Mouse (Mus musculus): ENCODE data around the gene Dirc2. TPM values are rescaled to one million over a fixed set of nuclear protein-coding genes. Genes with fewer than 3 reads are reported as not detected.

The Dirc2 gene
- polyA plus RNA-seq, 1 experiment from 2014 or later: 10.0 TPM

DNA sequence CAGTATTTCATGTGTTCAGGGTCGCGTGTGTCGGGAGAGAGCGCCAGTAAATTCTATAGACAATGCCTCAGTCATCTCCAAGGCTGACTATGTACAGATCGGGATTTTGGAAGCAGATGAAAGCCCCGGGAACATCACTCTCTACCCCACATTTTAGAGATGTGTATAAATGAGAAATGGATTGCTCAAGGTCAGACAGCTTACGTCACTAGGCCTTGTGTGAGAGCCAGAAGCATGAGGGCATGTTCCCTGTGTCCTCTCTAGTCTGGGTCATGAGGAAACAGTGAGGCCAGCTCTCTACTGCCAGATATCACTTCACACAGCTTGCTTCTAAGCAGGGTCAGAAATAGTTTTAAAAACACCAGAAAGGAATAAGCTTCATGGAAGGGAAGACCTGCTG lies 77.5 kb downstream of the Dirc2 start:
- Histone ChIP-seq H3K4me1 (replicated peaks; ENCODE audit: control insufficient read depth, insufficient read depth, low read length) (no peaks in the 10 kb centered on the region), H3K9ac (ENCODE audit: low read length) (no peak overlapping the region), H3K4me3 (ENCODE audit: low read length) (no peak overlapping the region), H3K27me3 (ENCODE audit: control insufficient read depth, insufficient read depth, low read depth, low read length) (no peaks in the 10 kb centered on the region), H3K4me2 (ENCODE audit: low read depth, low read length) (no peak overlapping the region), H3K27ac (ENCODE audit: low read length) (no peak overlapping the region), H3K36me3 (ENCODE audit: control insufficient read depth, insufficient read depth, low read length) (no peaks in the 10 kb centered on the region), H3K9me3 (ENCODE audit: control insufficient read depth, low read length) (no peaks in the 10 kb centered on the region)
- WGBS: 76% methylated on average over 7 of the region's 7 CpGs
- no peak; the same call in 1 of the 2 replicates for ATAC-seq (ENCODE audit: low read depth)

DNA sequence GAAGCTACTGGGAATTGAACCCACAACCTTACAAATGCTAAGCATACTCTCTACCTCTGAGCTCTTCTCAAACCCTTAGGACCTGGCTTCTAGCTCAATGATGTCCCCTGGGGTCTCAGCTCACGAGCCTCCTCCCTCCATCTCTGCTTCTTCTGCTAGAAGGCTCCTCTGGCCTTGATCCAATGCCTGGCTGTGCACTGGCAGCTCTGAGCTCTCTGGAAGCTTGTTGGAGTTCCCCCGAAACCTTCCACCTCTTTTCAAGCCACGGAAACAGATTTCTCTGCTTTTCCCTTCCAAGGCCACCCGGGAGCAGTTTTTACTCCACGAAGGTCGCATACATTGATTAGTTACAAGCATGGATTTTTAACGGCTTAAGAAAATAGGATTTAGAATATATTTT lies 82.7 kb downstream of the Dirc2 start:
- Histone ChIP-seq H3K4me1 (replicated peaks; ENCODE audit: control insufficient read depth, insufficient read depth, low read length) (no peaks in the 10 kb centered on the region), H3K27ac (ENCODE audit: low read length) (no peak overlapping the region), H3K9ac (ENCODE audit: low read length) (no peak overlapping the region), H3K9me3 (ENCODE audit: control insufficient read depth, low read length) (no peaks in the 10 kb centered on the region), H3K4me2 (ENCODE audit: low read depth, low read length) (no peak overlapping the region), H3K36me3 (ENCODE audit: control insufficient read depth, insufficient read depth, low read length) (no peaks in the 10 kb centered on the region), H3K27me3 (ENCODE audit: control insufficient read depth, insufficient read depth, low read depth, low read length) (no peaks in the 10 kb centered on the region), H3K4me3 (ENCODE audit: low read length) (no peak overlapping the region)
- ATAC-seq (ENCODE audit: low read depth): no peak
- WGBS: 74% methylated on average over 7 of the region's 7 CpGs

DNA sequence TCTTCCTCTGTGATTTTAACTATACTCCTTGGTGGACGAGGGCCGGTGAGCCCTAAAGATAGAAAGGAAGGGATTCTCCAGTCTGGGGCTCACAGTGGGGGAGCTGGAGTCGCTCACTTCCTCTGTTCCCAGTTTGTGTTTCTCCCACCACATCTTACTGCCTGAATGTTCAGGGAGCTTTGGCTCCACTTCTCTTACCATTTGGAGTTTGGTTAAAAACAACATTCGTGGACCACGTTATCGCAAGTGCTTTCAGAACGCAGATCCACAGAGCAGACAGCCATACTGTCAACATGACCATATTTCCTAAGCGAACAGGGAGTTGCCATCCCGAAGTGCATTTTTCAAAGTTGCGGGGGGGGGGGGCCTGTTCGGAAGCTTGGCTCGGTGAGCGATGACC lies 84.1 kb downstream of the Dirc2 start:
- ATAC-seq (ENCODE audit: low read depth): no peak
- H3K4me2 ChIP-seq (ENCODE audit: low read depth, low read length): no peak overlapping the region
- H3K9me3 ChIP-seq (ENCODE audit: control insufficient read depth, low read length): no peaks in the 10 kb centered on the region
- WGBS: 64% methylated on average over 13 of the region's 13 CpGs
- no peaks in the 10 kb centered on the region for H3K27me3 ChIP-seq (ENCODE audit: control insufficient read depth, insufficient read depth, low read depth, low read length)
- no peaks in the 10 kb centered on the region for H3K4me1 ChIP-seq (replicated peaks; ENCODE audit: control insufficient read depth, insufficient read depth, low read length)
- no peak overlapping the region for H3K27ac ChIP-seq (ENCODE audit: low read length)
- H3K9ac ChIP-seq (ENCODE audit: low read length): no peak overlapping the region
- no peaks in the 10 kb centered on the region for H3K36me3 ChIP-seq (ENCODE audit: control insufficient read depth, insufficient read depth, low read length)
- H3K4me3 ChIP-seq (ENCODE audit: low read length): no peak overlapping the region

DNA sequence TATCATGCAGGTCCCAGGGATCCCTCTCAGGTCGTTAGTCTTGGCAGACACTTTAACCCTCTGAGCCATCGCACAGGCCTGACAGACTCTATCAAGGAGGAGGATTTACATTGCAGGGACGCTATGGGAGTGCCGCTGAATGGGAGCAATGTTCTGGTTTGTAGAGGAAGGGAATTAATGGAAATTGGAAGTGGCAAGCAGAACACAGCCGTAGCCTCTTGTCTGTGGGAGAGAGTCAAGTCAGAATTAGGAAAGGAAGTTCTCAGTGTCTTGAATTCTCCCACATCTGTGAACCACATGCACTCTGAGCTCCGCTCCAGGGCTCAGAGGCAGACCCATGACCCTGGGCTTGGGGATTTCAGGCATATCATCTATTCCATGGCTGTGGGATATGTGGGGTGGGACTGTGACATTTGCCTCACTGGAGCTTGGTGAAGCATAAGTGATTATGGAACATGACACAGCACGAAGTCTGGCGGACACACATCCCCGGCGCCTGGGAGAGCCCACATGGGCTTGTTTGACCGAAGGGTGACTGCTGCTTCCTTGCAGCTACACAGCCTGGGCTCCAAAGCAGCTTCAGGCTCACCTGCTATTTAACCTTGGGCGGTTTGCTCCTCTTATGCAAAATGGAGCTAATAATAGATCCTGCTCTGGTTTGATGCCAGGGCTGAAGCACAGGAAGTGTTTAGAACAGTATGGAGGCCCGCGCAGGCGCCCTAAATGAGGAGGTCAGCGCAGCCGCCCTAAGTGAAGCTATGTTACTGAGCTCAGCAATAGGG lies 87.6 kb downstream of the Dirc2 start:
- H3K27ac ChIP-seq (ENCODE audit: low read length): no peak overlapping the region
- no peak overlapping the region for H3K4me2 ChIP-seq (ENCODE audit: low read depth, low read length)
- no peak overlapping the region for H3K4me3 ChIP-seq (ENCODE audit: low read length)
- no peak for ATAC-seq (ENCODE audit: low read depth)
- no peaks in the 10 kb centered on the region for H3K9me3 ChIP-seq (ENCODE audit: control insufficient read depth, low read length)
- H3K4me1 ChIP-seq (replicated peaks; ENCODE audit: control insufficient read depth, insufficient read depth, low read length): no peaks in the 10 kb centered on the region
- H3K9ac ChIP-seq (ENCODE audit: low read length): no peak overlapping the region
- no peaks in the 10 kb centered on the region for H3K27me3 ChIP-seq (ENCODE audit: control insufficient read depth, insufficient read depth, low read depth, low read length)
- 58% methylated on average over 17 of the region's 17 CpGs for WGBS
- H3K36me3 ChIP-seq (ENCODE audit: control insufficient read depth, insufficient read depth, low read length): no peaks in the 10 kb centered on the region

DNA sequence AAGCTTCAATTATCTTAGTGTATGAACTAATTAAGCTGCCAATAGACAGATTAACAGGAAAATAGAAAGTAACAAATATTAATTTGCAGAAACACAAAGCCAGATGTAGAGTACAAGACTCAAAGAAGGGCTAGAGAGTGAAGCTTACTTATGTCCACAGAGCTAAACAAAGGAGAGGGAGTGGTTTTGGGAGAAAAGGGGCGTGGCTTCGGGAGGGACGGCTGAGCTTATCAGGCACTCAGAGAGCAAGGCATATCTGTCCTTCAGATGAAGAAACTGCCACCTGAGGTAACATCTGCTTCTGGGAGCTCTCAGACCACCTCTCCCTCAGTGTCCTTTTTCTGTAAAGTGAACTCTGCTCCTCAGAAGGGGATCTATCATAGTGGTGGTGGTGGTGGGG lies 90.7 kb downstream of the Dirc2 start:
- Histone ChIP-seq H3K4me1 (replicated peaks; ENCODE audit: control insufficient read depth, insufficient read depth, low read length) (no peaks in the 10 kb centered on the region), H3K27me3 (ENCODE audit: control insufficient read depth, insufficient read depth, low read depth, low read length) (no peaks in the 10 kb centered on the region), H3K4me3 (ENCODE audit: low read length) (no peak overlapping the region), H3K27ac (ENCODE audit: low read length) (no peak overlapping the region), H3K4me2 (ENCODE audit: low read depth, low read length) (no peak overlapping the region), H3K9ac (ENCODE audit: low read length) (no peak overlapping the region), H3K9me3 (ENCODE audit: control insufficient read depth, low read length) (no peaks in the 10 kb centered on the region), H3K36me3 (ENCODE audit: control insufficient read depth, insufficient read depth, low read length) (no peaks in the 10 kb centered on the region)
- no peak for ATAC-seq (ENCODE audit: low read depth)
- WGBS: 13% methylated on average over 3 of the region's 3 CpGs

DNA sequence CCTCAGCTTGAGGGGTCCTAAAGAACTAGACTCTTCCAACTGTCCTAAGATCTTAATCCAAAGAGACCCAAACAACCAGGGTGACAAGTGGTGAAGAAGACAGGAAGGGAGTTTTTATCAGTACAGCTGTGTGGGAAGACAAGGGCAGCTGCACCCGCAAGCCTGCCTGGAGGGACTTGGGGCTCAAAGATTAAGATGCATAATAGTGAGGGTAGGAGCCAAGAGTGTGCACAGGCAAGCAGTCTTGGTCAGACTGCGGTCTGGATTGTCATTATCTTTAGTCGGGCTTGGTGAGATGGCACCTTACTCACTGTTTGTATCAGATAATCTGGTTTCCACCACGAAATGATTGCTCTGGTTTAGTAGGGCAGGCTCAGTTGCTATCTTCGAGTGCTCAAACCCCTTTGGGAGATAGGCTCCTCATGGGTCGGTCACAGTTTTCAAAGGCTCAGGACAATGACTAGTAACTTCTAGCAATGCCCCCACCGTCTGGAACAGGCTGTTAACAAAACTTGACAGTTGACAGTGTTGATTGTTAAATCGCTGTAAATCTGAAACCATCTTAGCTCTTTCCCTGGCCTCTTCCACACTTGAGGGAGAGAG lies 91.5 kb downstream of the Dirc2 start:
- 52% methylated on average over 8 of the region's 8 CpGs for WGBS
- no peak overlapping the region for H3K4me2 ChIP-seq (ENCODE audit: low read depth, low read length)
- H3K27me3 ChIP-seq (ENCODE audit: control insufficient read depth, insufficient read depth, low read depth, low read length): no peaks in the 10 kb centered on the region
- H3K36me3 ChIP-seq (ENCODE audit: control insufficient read depth, insufficient read depth, low read length): no peaks in the 10 kb centered on the region
- no peak overlapping the region for H3K9ac ChIP-seq (ENCODE audit: low read length)
- H3K9me3 ChIP-seq (ENCODE audit: control insufficient read depth, low read length): no peaks in the 10 kb centered on the region
- no peak overlapping the region for H3K27ac ChIP-seq (ENCODE audit: low read length)
- no peak for ATAC-seq (ENCODE audit: low read depth)
- H3K4me3 ChIP-seq (ENCODE audit: low read length): no peak overlapping the region
- no peaks in the 10 kb centered on the region for H3K4me1 ChIP-seq (replicated peaks; ENCODE audit: control insufficient read depth, insufficient read depth, low read length)

DNA sequence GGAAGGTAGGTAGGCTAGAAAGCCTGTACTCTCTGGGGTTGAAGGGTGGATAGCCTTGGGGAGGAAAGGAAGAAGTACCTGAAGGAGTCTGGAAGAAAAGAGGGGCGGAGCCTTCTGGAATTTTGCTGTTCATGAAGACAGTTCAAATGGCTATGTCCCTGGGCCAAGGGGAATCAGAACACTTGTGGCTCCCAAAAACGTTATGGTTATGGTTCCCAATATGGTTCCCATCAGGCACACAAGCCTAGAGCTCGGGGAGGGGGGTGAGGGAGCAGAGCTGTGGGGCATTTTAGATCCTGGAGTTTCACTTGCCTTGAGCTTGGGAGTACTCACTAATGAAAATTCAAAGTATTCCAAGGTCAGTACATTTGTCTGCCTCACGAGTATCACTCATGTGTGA lies 104.3 kb downstream of the Dirc2 start:
- ATAC-seq (ENCODE audit: low read depth): no peak
- Histone ChIP-seq H3K27ac (ENCODE audit: low read length) (no peak overlapping the region), H3K9ac (ENCODE audit: low read length) (no peak overlapping the region), H3K27me3 (ENCODE audit: control insufficient read depth, insufficient read depth, low read depth, low read length) (peaks cover 14% of the 10 kb centered on the region), H3K9me3 (ENCODE audit: control insufficient read depth, low read length) (no peaks in the 10 kb centered on the region), H3K4me3 (ENCODE audit: low read length) (no peak overlapping the region), H3K4me1 (replicated peaks; ENCODE audit: control insufficient read depth, insufficient read depth, low read length) (peaks cover 6% of the 10 kb centered on the region), H3K4me2 (ENCODE audit: low read depth, low read length) (no peak overlapping the region), H3K36me3 (ENCODE audit: control insufficient read depth, insufficient read depth, low read length) (no peaks in the 10 kb centered on the region)
- 70% methylated on average over 4 of the region's 4 CpGs for WGBS

DNA sequence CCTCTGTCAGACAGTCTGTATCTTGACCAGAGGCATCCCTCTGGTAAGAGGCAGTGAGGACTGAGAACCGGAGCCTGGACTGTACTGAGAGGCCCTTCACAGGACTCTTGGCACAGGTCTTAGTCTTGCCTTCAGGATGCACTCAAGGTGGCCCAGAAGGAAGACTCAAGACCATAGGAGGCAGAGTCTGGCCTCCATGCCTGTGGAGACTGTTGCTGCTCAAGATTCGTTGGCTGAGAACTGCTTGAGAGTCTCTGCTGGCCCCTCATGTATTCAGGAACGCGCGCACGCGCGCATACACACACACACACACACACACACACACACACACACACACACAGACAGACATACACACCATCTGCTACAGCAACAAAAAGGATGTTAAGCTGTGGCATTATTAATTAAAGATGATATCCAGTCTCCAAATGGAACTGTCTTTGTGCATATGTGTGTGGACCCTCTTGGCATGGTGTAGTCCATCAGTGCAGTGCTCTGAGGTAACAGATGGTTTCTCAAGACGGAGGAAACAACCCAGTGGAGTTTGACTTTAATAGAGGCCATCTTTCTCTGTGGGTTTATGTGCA lies 105.2 kb downstream of the Dirc2 start:
- no peaks in the 10 kb centered on the region for H3K36me3 ChIP-seq (ENCODE audit: control insufficient read depth, insufficient read depth, low read length)
- no peak overlapping the region for H3K4me3 ChIP-seq (ENCODE audit: low read length)
- peaks cover 23% of the 10 kb centered on the region for H3K27me3 ChIP-seq (ENCODE audit: control insufficient read depth, insufficient read depth, low read depth, low read length)
- H3K27ac ChIP-seq (ENCODE audit: low read length): no peak overlapping the region
- H3K9me3 ChIP-seq (ENCODE audit: control insufficient read depth, low read length): no peaks in the 10 kb centered on the region
- peaks cover 6% of the 10 kb centered on the region for H3K4me1 ChIP-seq (replicated peaks; ENCODE audit: control insufficient read depth, insufficient read depth, low read length)
- H3K4me2 ChIP-seq (ENCODE audit: low read depth, low read length): no peak overlapping the region
- ATAC-seq (ENCODE audit: low read depth): no peak
- H3K9ac ChIP-seq (ENCODE audit: low read length): no peak overlapping the region
- 92% methylated on average over 9 of the region's 9 CpGs for WGBS

GRCm38 (mm10) chr16:35660222-35660621 lies 108.9 kb downstream of the Dirc2 start:
- 6% methylated on average over 35 of the region's 36 CpGs for WGBS
- Histone ChIP-seq H3K4me2 (ENCODE audit: low read depth, low read length) (peak overlapping the region; percentile 63), H3K4me3 (ENCODE audit: low read length) (peak overlapping the region; percentile 45), H3K9me3 (ENCODE audit: control insufficient read depth, low read length) (no peaks in the 10 kb centered on the region), H3K27me3 (ENCODE audit: control insufficient read depth, insufficient read depth, low read depth, low read length) (peaks cover 30% of the 10 kb centered on the region), H3K36me3 (ENCODE audit: control insufficient read depth, insufficient read depth, low read length) (no peaks in the 10 kb centered on the region), H3K4me1 (replicated peaks; ENCODE audit: control insufficient read depth, insufficient read depth, low read length) (peaks cover 6% of the 10 kb centered on the region), H3K9ac (ENCODE audit: low read length) (peak overlapping the region; percentile 32; the same call in 1 of the 2 replicates), H3K27ac (ENCODE audit: low read length) (no peak overlapping the region)
- no peak for ATAC-seq (ENCODE audit: low read depth)
